Mouse (Mus musculus): Measurements from ENCODE around the gene Pard6b.
A peak's percentile ranks its signal among the peaks of the same experiment; 100 is the strongest.
"Not testable (repeated sequence)": the region's sequence is repeated elsewhere in the genome, so short reads cannot be mapped to it uniquely, and the experiment has no call there.

The Pard6b gene

DNA sequence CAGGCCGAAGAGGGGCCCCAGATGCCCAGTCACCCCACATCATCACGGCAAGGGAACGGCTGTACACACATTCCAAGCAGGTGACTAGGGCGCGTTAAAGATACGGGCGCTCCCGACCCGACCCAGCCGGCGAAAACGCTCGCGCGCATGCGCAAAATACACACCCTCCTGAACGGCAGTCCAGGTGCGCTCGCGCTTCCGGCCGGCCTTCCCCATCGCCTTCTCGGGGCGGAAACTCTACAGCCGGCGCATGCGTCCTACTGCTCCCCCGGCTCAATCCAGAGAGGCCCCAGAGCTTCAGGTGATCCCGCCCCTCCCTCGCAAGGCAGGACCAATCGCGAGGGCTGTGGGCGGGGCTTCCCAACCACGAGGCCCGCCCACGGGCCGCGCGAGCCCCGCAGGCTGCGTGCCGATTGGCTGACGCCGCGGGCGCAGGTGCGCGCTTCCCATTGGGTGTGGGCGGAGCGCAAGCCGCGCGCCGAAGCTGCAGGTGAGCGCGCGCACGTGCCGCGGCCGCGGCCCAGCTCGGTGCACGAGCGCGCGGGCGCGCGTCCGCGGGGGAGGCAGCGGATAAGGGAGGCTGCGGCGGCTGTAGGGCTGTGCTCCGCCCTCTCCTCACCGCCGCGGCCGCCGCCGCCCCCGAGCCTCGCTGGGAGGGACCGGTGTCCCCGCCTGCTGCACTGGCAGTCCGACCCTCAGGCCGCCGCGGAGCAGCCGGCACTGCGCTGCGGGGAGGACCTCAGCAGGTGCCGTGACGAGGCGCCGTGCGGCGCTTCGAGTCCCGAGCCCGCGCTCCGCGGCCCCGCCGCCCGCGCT lies at the start of gene Pard6b:
Gene Pard6b, plus strand, starts transcription at position 574 of the 816 bp plus-strand sequence.
- peak; percentile 98 for DNase-seq (ENCODE audit: low spot score)

DNA sequence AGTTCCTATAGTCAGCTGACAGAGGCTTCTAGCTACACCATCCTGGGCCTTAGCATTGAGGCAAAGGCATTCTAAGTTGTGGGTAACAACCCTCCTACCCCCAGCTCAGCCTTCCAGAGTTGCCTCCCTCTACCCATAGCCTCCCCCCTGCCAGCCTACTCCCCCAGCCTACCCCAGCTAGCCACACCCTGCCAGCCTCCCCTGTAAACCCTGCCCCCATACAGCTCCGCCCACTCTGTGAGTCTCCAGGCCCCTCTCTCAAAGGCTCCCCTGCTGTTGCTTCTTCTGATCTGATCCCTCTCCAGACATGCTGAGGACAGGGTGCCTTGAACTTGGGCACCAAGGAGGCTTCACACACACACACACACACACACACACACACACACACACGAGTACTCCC lies 49.0 kb upstream of the Pard6b start:
- no peak for DNase-seq (ENCODE audit: low spot score)

DNA sequence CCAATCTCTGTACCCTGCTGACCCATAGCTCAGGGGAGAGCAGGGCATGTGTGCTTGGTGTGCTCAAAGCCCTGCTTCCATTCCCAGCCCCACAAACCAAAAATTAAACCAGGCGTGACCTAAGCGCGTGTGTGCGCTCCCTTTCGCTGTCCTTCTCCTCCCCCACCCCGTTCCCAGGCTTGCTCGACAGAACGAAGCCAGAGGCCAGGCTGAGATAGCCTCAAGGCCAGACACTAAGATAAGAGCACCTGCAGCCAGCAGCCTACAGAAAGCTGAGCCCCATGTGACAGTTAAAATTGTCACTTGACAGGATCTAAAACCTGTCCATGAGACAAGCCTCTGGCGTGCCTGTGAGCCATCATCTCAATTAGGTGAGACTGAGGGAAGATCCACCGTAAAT lies 46.9 kb upstream of the Pard6b start:
- DNase-seq (ENCODE audit: low spot score) = no peak

GRCm38 (mm10) chr2:168035907-168036306 lies 44.9 kb upstream of the Pard6b start:
- DNase-seq (ENCODE audit: low spot score) = no peak

- DNase-seq (ENCODE audit: low spot score) = no peak
Measured at GRCm38 (mm10) chr2:168037063-168037462, 43.7 kb upstream of the Pard6b start.

- no peak for DNase-seq (ENCODE audit: low spot score)
Measured at GRCm38 (mm10) chr2:168040751-168041150, 40.1 kb upstream of the Pard6b start.

DNA sequence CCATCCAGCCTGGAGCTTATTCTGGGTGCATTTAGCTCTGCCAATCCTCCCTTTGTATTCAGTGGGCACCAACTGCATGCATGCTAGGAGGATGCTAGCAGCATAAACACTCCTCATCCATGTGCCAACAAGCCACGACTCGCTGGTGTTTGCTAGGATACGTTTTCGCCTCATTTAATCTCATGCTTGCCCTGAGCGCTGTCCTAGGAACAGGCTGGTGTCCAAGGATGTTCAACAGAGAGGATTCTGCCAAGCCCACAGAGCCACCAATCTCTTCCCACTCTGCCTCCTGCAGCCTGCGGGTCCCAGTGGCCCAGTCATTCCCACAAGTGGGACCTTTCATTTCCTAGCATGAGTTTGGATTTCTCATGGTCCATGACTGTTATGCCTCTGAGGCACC lies 38.8 kb upstream of the Pard6b start:
- DNase-seq (ENCODE audit: low spot score) = no peak

DNA sequence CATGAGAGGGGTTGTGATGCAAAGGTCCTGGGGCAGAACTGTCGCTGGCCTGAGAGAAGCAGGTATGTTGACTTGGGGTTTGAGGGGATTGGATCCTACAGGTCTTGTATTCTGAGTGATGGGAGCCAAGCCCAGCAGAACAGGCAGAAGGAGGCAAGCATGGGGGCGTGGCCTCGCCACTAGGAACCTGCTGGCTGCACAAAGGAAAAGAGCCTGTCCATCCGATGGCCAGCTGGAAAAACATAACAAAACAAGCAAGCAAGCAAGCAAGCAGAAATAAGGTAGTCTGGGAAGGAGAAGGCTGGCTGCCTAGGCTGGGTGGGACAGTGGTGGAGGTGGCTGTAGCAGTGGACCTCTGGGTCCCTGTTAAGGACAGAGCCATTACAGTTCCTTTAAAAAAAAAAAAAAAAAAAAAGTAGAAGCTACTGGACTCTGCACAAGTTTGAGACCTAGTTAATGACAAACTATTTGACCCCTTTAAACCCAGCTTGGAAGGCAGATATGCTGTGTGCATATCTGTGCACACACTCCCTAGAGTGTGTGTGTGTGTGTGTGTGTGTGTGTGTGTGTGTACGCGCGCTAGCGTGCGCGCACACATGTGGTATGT lies 36.0 kb upstream of the Pard6b start:
- DNase-seq (ENCODE audit: low spot score) = no peak

DNA sequence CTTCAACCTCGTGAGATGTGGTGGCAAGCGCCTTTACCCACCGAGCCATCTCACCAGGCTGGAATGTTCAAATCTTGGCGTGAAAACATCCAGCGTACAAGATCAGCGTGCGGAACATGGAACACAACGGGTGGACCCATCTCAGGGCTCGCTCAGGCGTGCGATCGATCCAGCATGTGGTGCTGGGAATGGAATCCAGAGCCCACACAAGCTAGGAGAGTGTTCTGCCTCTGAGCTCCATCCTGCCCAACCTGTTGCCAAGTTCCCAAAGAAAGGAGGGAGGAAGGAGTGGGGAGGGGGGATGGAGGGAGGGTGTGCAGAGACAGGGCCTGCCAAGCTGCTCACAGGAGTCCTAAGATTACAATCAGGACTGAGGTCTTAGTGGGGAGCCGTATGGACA lies 35.4 kb upstream of the Pard6b start:
- DNase-seq (ENCODE audit: low spot score) = no peak

DNA sequence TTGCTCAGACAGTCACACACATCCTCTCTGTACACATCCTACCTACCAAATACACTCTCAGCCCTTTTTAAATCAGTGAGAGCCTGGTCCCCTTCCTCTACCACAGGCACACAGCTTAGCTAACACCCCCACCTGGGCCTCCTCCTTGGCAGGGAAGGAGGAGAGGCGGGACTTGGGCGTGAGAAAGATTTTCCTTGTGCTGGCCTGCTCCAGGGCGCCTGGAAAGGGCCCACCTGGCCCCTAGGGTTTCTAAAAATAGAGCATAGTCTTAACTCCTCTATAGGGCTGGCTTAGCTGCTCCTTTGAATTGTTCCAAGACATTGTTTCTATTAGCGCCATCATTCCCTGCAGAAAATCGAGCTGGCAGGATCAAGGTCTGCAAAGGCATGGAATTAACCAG lies 35.0 kb upstream of the Pard6b start:
- DNase-seq (ENCODE audit: low spot score) = no peak

DNA sequence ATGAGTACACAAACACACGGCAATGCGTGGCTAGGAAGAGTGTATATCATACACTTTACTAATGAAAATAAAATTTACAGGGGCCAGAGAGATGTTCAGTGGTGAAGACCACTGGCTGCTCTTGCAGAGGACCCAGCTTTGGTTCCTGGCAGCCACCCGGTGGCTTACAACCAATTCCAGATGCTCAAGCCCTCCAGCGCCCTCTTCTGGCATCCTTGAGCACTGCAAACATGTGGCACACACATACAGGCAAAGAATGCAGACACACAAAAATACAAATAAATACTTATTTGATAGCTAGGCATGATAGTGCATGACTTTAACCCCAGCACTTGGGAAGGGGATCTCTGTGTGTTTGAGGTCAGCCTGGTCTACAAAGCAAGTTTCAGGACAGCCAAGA lies 34.3 kb upstream of the Pard6b start:
- DNase-seq (ENCODE audit: low spot score) = no peak

- DNase-seq (ENCODE audit: low spot score) = no peak
Measured at GRCm38 (mm10) chr2:168049002-168049635, 31.7 kb upstream of the Pard6b start.

- DNase-seq (ENCODE audit: low spot score) = peak; percentile 27
Measured at GRCm38 (mm10) chr2:168050000-168050942, 30.5 kb upstream of the Pard6b start.

GRCm38 (mm10) chr2:168052156-168052555 lies 28.6 kb upstream of the Pard6b start:
- DNase-seq (ENCODE audit: low spot score) = no peak

GRCm38 (mm10) chr2:168052689-168053088 lies 28.1 kb upstream of the Pard6b start:
- DNase-seq (ENCODE audit: low spot score) = peak; percentile 69

DNA sequence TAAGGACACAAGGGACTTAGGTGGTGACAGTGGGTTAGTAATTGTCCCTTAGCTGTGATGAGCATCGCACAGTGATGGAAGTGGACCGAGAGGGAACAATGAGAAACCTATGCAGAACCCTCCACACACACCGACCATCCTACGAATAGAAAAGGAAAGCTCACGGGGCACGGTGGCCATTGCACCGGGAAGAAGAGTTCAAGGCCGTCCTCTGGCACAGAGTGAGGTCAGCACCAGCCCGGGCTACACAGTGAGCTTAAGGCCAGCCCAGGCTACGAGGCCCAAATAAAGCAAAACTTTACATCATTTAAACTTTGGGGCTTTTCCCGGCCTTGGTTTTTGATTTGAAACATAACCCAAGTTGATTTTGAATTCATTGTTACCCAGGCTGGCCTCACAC lies 26.7 kb upstream of the Pard6b start:
- no peak for DNase-seq (ENCODE audit: low spot score)

GRCm38 (mm10) chr2:168055910-168056665 lies 24.7 kb upstream of the Pard6b start:
- DNase-seq (ENCODE audit: low spot score) = no peak

DNA sequence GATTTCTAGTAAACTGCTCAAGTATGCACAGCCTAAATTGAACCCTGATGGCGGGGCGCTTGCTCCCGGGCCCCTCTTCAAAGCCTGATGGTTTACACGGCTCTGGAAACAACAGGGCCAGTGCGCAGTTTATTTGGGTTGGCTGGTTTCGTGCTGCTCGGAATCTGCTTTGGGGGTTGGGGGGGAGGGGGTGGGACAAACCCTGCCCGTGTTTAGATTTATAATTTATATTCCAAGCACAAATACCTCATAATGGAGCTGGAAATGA lies 24.2 kb upstream of the Pard6b start:
- DNase-seq (ENCODE audit: low spot score) = no peak

GRCm38 (mm10) chr2:168057876-168058275 lies 22.9 kb upstream of the Pard6b start:
- not testable (repeated sequence) for DNase-seq (ENCODE audit: low spot score)

DNA sequence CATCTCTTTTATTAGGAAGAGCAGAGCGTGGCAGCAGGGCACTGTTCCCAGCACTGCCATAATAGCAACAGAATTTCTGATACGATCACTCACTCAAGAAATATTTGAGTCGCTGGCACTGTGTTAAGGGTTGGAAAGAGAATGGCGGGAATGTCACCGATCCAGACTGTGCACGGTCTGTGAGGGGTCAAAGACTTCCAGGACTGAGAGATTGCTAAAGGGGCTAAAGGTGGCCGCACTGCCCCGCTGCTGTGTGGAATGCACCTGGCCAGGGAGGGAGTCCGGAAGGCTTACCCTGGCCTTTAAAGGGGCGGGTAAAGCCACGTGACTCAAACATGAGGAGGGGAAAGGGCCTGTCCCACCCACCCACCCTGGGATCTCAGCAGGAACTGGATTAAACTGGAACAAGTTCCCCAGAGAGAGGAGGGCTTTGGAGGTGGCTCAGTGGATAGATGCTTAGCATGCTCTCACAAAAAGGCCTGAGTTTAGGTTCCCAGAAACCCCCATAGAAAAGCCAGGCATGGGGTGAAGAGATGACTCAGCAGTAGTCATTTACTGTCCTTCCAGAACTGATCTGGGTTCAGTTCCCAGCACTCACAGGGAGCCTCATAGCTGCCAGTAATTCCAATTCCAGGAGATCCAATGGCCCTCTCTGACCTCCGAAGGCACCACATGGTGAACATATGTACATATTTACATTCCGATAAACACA lies 22.2 kb upstream of the Pard6b start:
- DNase-seq (ENCODE audit: low spot score) = no peak

GRCm38 (mm10) chr2:168059200-168059790 lies 21.5 kb upstream of the Pard6b start:
- DNase-seq (ENCODE audit: low spot score) = no peak
